Mouse (Mus musculus) myocyte (in vitro differentiated cells): Measurements from ENCODE around the gene Rapgef6. TPM values are rescaled to one million over a fixed set of nuclear protein-coding genes. Genes with fewer than 3 reads are reported as not detected.

ENCODE experiments used
- H3K27me3 ChIP-seq: one replicate; pipeline ENCODE4 v1.6.1; 2011; ENCODE audit not compliant: control insufficient read depth, insufficient read depth, insufficient read length
- H3K36me3 ChIP-seq: one replicate; pipeline ENCODE4 v1.6.1; 2011; ENCODE audit not compliant: control insufficient read depth, insufficient read depth
- H3K4me2 ChIP-seq: one replicate; pipeline ENCODE4 v1.6.1; 2011; ENCODE audit warnings: low read depth, control low read depth
- H3K4me3 ChIP-seq: one replicate; pipeline ENCODE4 v1.5.1; 2011; ENCODE audit warnings: mild to moderate bottlenecking, control low read depth, moderate library complexity
- H3K79me2 ChIP-seq: one replicate; pipeline ENCODE4 v1.6.1; 2011; ENCODE audit not compliant: control insufficient read depth, insufficient read depth
- H3ac ChIP-seq: one replicate; pipeline ENCODE4 v1.6.1; 2011; ENCODE audit not compliant: control insufficient read depth, insufficient read length
- CEBPB ChIP-seq: IDR thresholded peaks from 2 replicates; pipeline ENCODE4 v1.6.1; 2011; ENCODE audit warnings: mild to moderate bottlenecking, moderate library complexity; ENCODE audit not compliant: poor library complexity, insufficient read depth, severe bottlenecking
- E2F4 ChIP-seq: IDR thresholded peaks from one replicate; pipeline ENCODE4 v1.6.1; 2011; ENCODE audit warnings: mild to moderate bottlenecking, control low read depth, moderate library complexity; ENCODE audit not compliant: insufficient read depth
- MAX ChIP-seq: IDR thresholded peaks from one replicate; pipeline ENCODE4 v1.6.1; 2011; ENCODE audit warnings: low read depth, mild to moderate bottlenecking, control low read depth
- MYOD1 ChIP-seq, 3 experiments: IDR thresholded peaks; one replicate each; pipeline ENCODE4 v1.6.1; 2011; ENCODE audit warnings: control low read depth in 2 of 3, low read depth in 2 of 3, mild to moderate bottlenecking in 2 of 3, moderate library complexity in 1 of 3; ENCODE audit not compliant: insufficient read length in 2 of 3, control insufficient read depth in 1 of 3
- MYOG ChIP-seq, 3 experiments: IDR thresholded peaks; one replicate each; pipeline ENCODE4 v1.6.1; 2011; ENCODE audit warnings: control low read depth in 2 of 3, low read depth in 2 of 3, mild to moderate bottlenecking in 2 of 3; ENCODE audit not compliant: insufficient read length in 2 of 3, control insufficient read depth in 1 of 3, insufficient read depth in 1 of 3
- POLR2A ChIP-seq: IDR thresholded peaks from one replicate; pipeline ENCODE4 v1.6.1; 2011; ENCODE audit warnings: low read depth, mild to moderate bottlenecking, control low read depth, moderate library complexity; ENCODE audit not compliant: insufficient read length
- POLR2AphosphoS2 ChIP-seq: IDR thresholded peaks from one replicate; pipeline ENCODE4 v1.6.1; 2011; ENCODE audit warnings: low read depth, control low read depth; ENCODE audit not compliant: insufficient read length
- REST ChIP-seq: IDR thresholded peaks from one replicate; pipeline ENCODE4 v1.6.1; 2011; ENCODE audit warnings: mild to moderate bottlenecking, control low read depth, moderate library complexity; ENCODE audit not compliant: insufficient read depth, insufficient read length
- SRF ChIP-seq: IDR thresholded peaks from one replicate; pipeline ENCODE4 v1.6.1; 2011; ENCODE audit warnings: low read depth; ENCODE audit not compliant: control insufficient read depth, insufficient read length
- TCF12 ChIP-seq: IDR thresholded peaks from one replicate; pipeline ENCODE4 v1.6.1; 2011; ENCODE audit warnings: mild to moderate bottlenecking, control low read depth; ENCODE audit not compliant: poor library complexity, insufficient read depth, severe bottlenecking
- TCF3 ChIP-seq: IDR thresholded peaks from one replicate; pipeline ENCODE4 v1.6.1; 2011; ENCODE audit warnings: low read depth, control low read depth; ENCODE audit not compliant: insufficient read length
- USF1 ChIP-seq: IDR thresholded peaks from one replicate; pipeline ENCODE4 v1.6.1; 2011; ENCODE audit warnings: low read depth, mild to moderate bottlenecking, control low read depth, moderate library complexity
- polyA plus RNA-seq: library from polyadenylated mRNA; unstranded; fragments of >200 nt; fragmentation: generic; extraction: Trizol; gene quantifications from one replicate; pipeline ENCODE4 v1.2.1, GENCODE M21; 2012; ENCODE audit warnings: missing spikeins

The Rapgef6 gene
- polyA plus RNA-seq, 1 experiment = 3.1 TPM

- Histone ChIP-seq H3K27me3 (no peaks in the 10 kb centered on the region), H3K4me3 (no peak overlapping the region), H3K36me3 (peaks cover 17% of the 10 kb centered on the region), H3K4me2 (no peak overlapping the region), H3ac (no peak overlapping the region), H3K79me2 (no peaks in the 10 kb centered on the region)
- no peak for TF ChIP-seq MYOG (IDR thresholded peaks at IDR 0.05; ENCODE audit: control insufficient read depth in 1 of 3, insufficient read depth in 1 of 3, insufficient read length in 2 of 3, low read depth in 2 of 3)
- no peak for TF ChIP-seq TCF12
- TF ChIP-seq MAX = no peak
- TF ChIP-seq SRF = no peak
- no peak for TF ChIP-seq CEBPB
- TF ChIP-seq MYOD1 (IDR thresholded peaks at IDR 0.05; ENCODE audit: control insufficient read depth in 1 of 3, insufficient read length in 2 of 3, low read depth in 2 of 3) = no peak
- no peak for TF ChIP-seq POLR2A
- TF ChIP-seq TCF3 = no peak
- TF ChIP-seq REST = no peak
- no peak for TF ChIP-seq POLR2AphosphoS2
- TF ChIP-seq E2F4 = no peak
- no peak for TF ChIP-seq USF1
Measured at GRCm38 (mm10) chr11:54741330-54741729, 218.7 kb downstream of the Rapgef6 start.

DNA sequence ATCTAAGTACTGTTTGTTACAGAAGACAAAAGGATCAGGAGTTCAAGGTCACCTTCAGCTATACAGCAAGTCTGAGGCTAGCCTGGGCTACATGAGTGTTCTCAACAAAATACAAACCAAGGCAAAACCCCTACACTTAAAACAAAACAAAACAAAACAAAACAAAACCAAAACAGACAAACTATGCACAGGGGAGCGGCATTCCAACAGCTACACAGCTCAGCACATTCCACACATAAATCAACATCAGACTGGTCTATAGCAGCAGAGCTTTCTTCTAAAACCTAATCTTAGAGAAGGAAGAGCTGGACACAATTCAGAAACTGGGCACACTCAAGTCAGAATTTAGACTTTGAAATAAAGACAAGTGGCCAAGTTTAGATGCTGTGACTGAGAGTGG is 221.6 kb downstream of the Rapgef6 start:
- Histone ChIP-seq H3K4me3 (no peak overlapping the region), H3K4me2 (no peak overlapping the region), H3K79me2 (peaks cover 5% of the 10 kb centered on the region), H3ac (no peak overlapping the region), H3K27me3 (no peaks in the 10 kb centered on the region), H3K36me3 (peaks cover 17% of the 10 kb centered on the region)
- TF ChIP-seq E2F4 (no peak), SRF (no peak), CEBPB (no peak), MAX (no peak), USF1 (no peak), REST (no peak), POLR2A (no peak), TCF12 (no peak), TCF3 (no peak), MYOG (IDR thresholded peaks at IDR 0.05; ENCODE audit: control insufficient read depth in 1 of 3, insufficient read depth in 1 of 3, insufficient read length in 2 of 3, low read depth in 2 of 3) (no peak), MYOD1 (IDR thresholded peaks at IDR 0.05; ENCODE audit: control insufficient read depth in 1 of 3, insufficient read length in 2 of 3, low read depth in 2 of 3) (no peak), POLR2AphosphoS2 (no peak)

Other genes starting within 250 kb of the Rapgef6 start
- 17.6 TPM for gene Acsl6, start 219.0 kb upstream of the Rapgef6 start, polyA plus RNA-seq
- gene Meikin, start 152.2 kb upstream of the Rapgef6 start, polyA plus RNA-seq = not detected
- 3.9 TPM for gene Fnip1, start 84.6 kb upstream of the Rapgef6 start, polyA plus RNA-seq